ENCODE assay signal across 9 mouse cellular contexts in genomic region chr7:142316558-142316957, GRCm38 (mm10). TPM values are rescaled to one million over a fixed set of nuclear protein-coding genes. Genes with fewer than 3 reads are reported as not detected.
DNase-seq lines count a peak whose midpoint lies in the region.
"Had no signal": no experiment of that assay in that cellular context is flagged by ENCODE, and none has a peak within 500 bp of the region (broad histone marks: within the 10 kb centered on the region; RNA-seq: fewer than 3 reads in every experiment).

No protein-coding gene starts in this region.

- peak; percentile 30 for DNase-seq in cerebellum, adult 8-10 months
- DNase-seq in cerebellum, adult 9-11 months = no peak
- peak; percentile 46 to 49 for DNase-seq in B cell, adult 2 months
- DNase-seq in cerebellum, postnatal 36 days = peak; percentile 21 to 45
- peak; percentile 54 to 73 for DNase-seq in heart, postnatal 10 days
- peak; percentile 45 for DNase-seq in left cerebral cortex, postnatal 4 days
- peak; percentile 73 for DNase-seq in naive thymus-derived CD4-positive, alpha-beta T cell, adult 2 months (ENCODE audit: low read depth)
- DNase-seq in urinary bladder, adult 2 months (ENCODE audit: low spot score) = no peak

- intact Hi-C loops in heart, postnatal 10 days (cut with DNase I) = loop anchor here (1.0 to 5.0 kb wide), 4 partner anchors 18 to 265 kb away; partner anchors contain the start of genes Syt8 and Tnnt3
- intact Hi-C loops in left cerebral cortex, postnatal 4 days (cut with DNase I) = loop anchor here (5.0 kb wide), 1 partner anchor 361 kb away; no protein-coding TSS in a partner anchor

RNA-seq across cellular contexts. Expression of gene Krtap5-4, which starts 13.2 kb away (rescaled TPM):
- not detected for total RNA-seq in heart, postnatal 10 days (2021)
- not detected for total RNA-seq in left cerebral cortex, postnatal 4 days (2021)
- not detected in 2 replicates for polyA plus RNA-seq in urinary bladder, adult 2 months (2012; rRNA removed)
- total RNA-seq: layer of hippocampus, postnatal 36 days had no signal

RNA-seq across cellular contexts. Expression of gene Krtap5-1, which starts 19.6 kb away (rescaled TPM):
- not detected for total RNA-seq in heart, postnatal 10 days (2021)
- not detected for total RNA-seq in left cerebral cortex, postnatal 4 days (2021)
- not detected in 2 replicates for polyA plus RNA-seq in urinary bladder, adult 2 months (2012; rRNA removed)
- total RNA-seq: layer of hippocampus, postnatal 36 days had no signal

RNA-seq across cellular contexts. Expression of gene Gm4559, which starts 42.4 kb away (rescaled TPM):
- not detected for total RNA-seq in heart, postnatal 10 days (2021)
- not detected for total RNA-seq in left cerebral cortex, postnatal 4 days (2021)
- not detected in 2 replicates for polyA plus RNA-seq in urinary bladder, adult 2 months (2012; rRNA removed)
- total RNA-seq: layer of hippocampus, postnatal 36 days had no signal

RNA-seq across cellular contexts. Expression of gene Ifitm10, which starts 57.0 kb away (rescaled TPM):
- 1 to 10 TPM; 1.0 to 1.1 TPM for total RNA-seq in heart, postnatal 10 days (2021)
- 1 to 10 TPM; 6.3 to 9.4 TPM for total RNA-seq in left cerebral cortex, postnatal 4 days (2021)
- 35.2 and 36.2 TPM in 2 replicates for polyA plus RNA-seq in urinary bladder, adult 2 months (2012; rRNA removed)

RNA-seq across cellular contexts. Expression of gene Gm2431, which starts 58.4 kb away (rescaled TPM):
- total RNA-seq in heart, postnatal 10 days (2021) = not detected
- total RNA-seq in left cerebral cortex, postnatal 4 days (2021) = not detected
- polyA plus RNA-seq in urinary bladder, adult 2 months (2012; rRNA removed) = not detected in 2 replicates
- total RNA-seq: layer of hippocampus, postnatal 36 days had no signal

Comparison
In these comparisons a context has a peak if more than half of its experiments do, and no peak if none do; other contexts are left out.
1. DNase-seq: peak in cerebellum, adult 8-10 months (single experiment), B cell, adult 2 months (2 of 2), cerebellum, postnatal 36 days (2 of 2), heart, postnatal 10 days (2 of 2), left cerebral cortex, postnatal 4 days (single experiment) and naive thymus-derived CD4-positive, alpha-beta T cell, adult 2 months (single experiment); none in cerebellum, adult 9-11 months (single experiment) and urinary bladder, adult 2 months (single experiment).